ENCODE assay signal across 24 mouse cellular contexts in the genomic region with DNA sequence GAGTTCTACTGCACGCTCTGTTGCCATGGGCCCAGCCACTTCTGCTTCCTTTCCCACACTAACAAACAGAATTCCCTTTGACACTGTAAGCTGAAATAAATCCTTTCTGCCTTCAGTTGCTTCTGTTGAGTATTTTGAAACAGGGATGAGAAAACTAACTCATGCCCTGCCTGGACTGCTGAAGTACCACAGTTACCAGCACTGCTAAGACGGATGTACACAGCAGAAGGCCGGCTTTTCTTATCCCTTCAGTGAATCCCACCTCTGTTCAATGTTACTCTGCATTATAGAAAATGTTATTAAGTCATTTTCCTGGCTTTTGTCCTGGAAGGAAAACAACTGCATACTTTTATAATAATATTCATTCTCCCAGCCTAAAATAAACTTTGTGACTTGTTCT. TPM values are rescaled to one million over a fixed set of nuclear protein-coding genes. Genes with fewer than 3 reads are reported as not detected.
DNase-seq lines count a peak whose midpoint lies in the region; ATAC-seq and TF ChIP-seq lines count a peak whose summit lies in the region.
"Had no signal": no experiment of that assay in that cellular context is flagged by ENCODE, and none has a peak within 500 bp of the region (broad histone marks: within the 10 kb centered on the region; RNA-seq: fewer than 3 reads in every experiment).

No protein-coding gene starts in this region.

- no peak for TF ChIP-seq CTCF in hindbrain, postnatal 0 days (IDR thresholded peaks at IDR 0.05; ENCODE audit: low read depth)
- TF ChIP-seq CTCF in midbrain, postnatal 0 days (IDR thresholded peaks at IDR 0.05), result no peak

- H3K4me2 ChIP-seq in hindbrain, postnatal 0 days (ENCODE audit: low read depth, low read length), result no peak overlapping the region
- no peak overlapping the region for H3K4me2 ChIP-seq in hindbrain, embryonic 14.5 days (replicated peaks)
- no peak overlapping the region for H3K4me2 ChIP-seq in midbrain, postnatal 0 days (ENCODE audit: low read depth, low read length, poor library complexity, severe bottlenecking)
- no peak overlapping the region for H3K4me2 ChIP-seq in intestine, embryonic 16.5 days (ENCODE audit: low read depth, low read length)
- H3K4me2 ChIP-seq: heart, embryonic 13.5 days had no signal

- H3K4me3 ChIP-seq in hindbrain, postnatal 0 days (ENCODE audit: low read length), result no peak overlapping the region
- H3K4me3 ChIP-seq in hindbrain, embryonic 14.5 days (replicated peaks; ENCODE audit: low read length), result no peak overlapping the region
- H3K4me3 ChIP-seq in midbrain, postnatal 0 days (ENCODE audit: low read depth, low read length), result no peak overlapping the region
- no peak overlapping the region for H3K4me3 ChIP-seq in midbrain, embryonic 10.5 days
- H3K4me3 ChIP-seq in intestine, embryonic 16.5 days (ENCODE audit: low read length), result no peak overlapping the region
- H3K4me3 ChIP-seq: heart, adult 2 months; heart, embryonic 13.5 days had no signal

- H3K27me3 ChIP-seq in hindbrain, postnatal 0 days (ENCODE audit: insufficient read depth, low read length), result no peaks in the 10 kb centered on the region
- no peaks in the 10 kb centered on the region for H3K27me3 ChIP-seq in hindbrain, embryonic 14.5 days (ENCODE audit: control insufficient read depth, insufficient read depth, low read length)
- no peaks in the 10 kb centered on the region for H3K27me3 ChIP-seq in midbrain, postnatal 0 days (ENCODE audit: insufficient read depth, low read length)
- H3K27me3 ChIP-seq in midbrain, embryonic 10.5 days (ENCODE audit: low read depth, poor library complexity, severe bottlenecking), result no peaks in the 10 kb centered on the region
- no peaks in the 10 kb centered on the region for H3K27me3 ChIP-seq in intestine, embryonic 16.5 days (replicated peaks; ENCODE audit: control insufficient read depth, insufficient read depth, low read length)
- H3K27me3 ChIP-seq: heart, embryonic 13.5 days had no signal

- no peak for DNase-seq in hindbrain, postnatal 0 days (ENCODE audit: low spot score)
- no peak for DNase-seq in hindbrain, embryonic 14.5 days (ENCODE audit: low spot score)
- no peak for DNase-seq in midbrain, postnatal 0 days (ENCODE audit: low spot score)
- DNase-seq in midbrain, embryonic 10.5 days (ENCODE audit: low spot score), result no peak
- no peak for DNase-seq in lung, postnatal 25 days (ENCODE audit: low spot score)
- no peak for DNase-seq in adrenal gland, adult 18-20 months (ENCODE audit: low spot score in 2 of 2)
- DNase-seq: adrenal gland, postnatal 14 days; B cell, adult 2 months; cerebellum, adult 11-12 months; gastrocnemius, postnatal 36 days; heart, adult 2 months; kidney, adult 2 months; kidney, postnatal 36 days; layer of hippocampus, postnatal 36 days; liver; lung, adult 2 months; lung, postnatal 10 days; right cerebral cortex, postnatal 14 days; thymus, adult 18-20 months; thymus, postnatal 25 days had no signal

- 82% methylated on average over 3 of the region's 3 CpGs for WGBS in hindbrain, postnatal 0 days
- WGBS in hindbrain, embryonic 14.5 days, result 94% methylated on average over 3 of the region's 3 CpGs
- WGBS in midbrain, postnatal 0 days, result 83% methylated on average over 3 of the region's 3 CpGs
- 95% methylated on average over 3 of the region's 3 CpGs for WGBS in midbrain, embryonic 10.5 days
- WGBS in intestine, embryonic 16.5 days, result 75% methylated on average over 3 of the region's 3 CpGs

- no peak overlapping the region for H3K9ac ChIP-seq in hindbrain, postnatal 0 days (replicated peaks; ENCODE audit: low read length)
- H3K9ac ChIP-seq in hindbrain, embryonic 14.5 days, result no peak overlapping the region
- H3K9ac ChIP-seq in midbrain, postnatal 0 days (replicated peaks; ENCODE audit: low read length, poor library complexity, severe bottlenecking), result no peak overlapping the region
- H3K9ac ChIP-seq in intestine, embryonic 16.5 days (ENCODE audit: low read depth, low read length), result no peak overlapping the region
- H3K9ac ChIP-seq: heart, embryonic 13.5 days; liver, embryonic 14.5 days had no signal

- H3K9me3 ChIP-seq in hindbrain, postnatal 0 days (ENCODE audit: low read length), result no peaks in the 10 kb centered on the region
- H3K9me3 ChIP-seq in hindbrain, embryonic 14.5 days (ENCODE audit: control insufficient read depth, low read length), result no peaks in the 10 kb centered on the region
- H3K9me3 ChIP-seq in midbrain, postnatal 0 days (ENCODE audit: low read length), result no peaks in the 10 kb centered on the region
- H3K9me3 ChIP-seq in midbrain, embryonic 10.5 days (replicated peaks), result no peaks in the 10 kb centered on the region
- no peaks in the 10 kb centered on the region for H3K9me3 ChIP-seq in intestine, embryonic 16.5 days (ENCODE audit: control insufficient read depth, low read length)
- H3K9me3 ChIP-seq: heart, embryonic 13.5 days had no signal

- no peaks in the 10 kb centered on the region for H3K36me3 ChIP-seq in hindbrain, postnatal 0 days (ENCODE audit: insufficient read depth, low read length)
- no peaks in the 10 kb centered on the region for H3K36me3 ChIP-seq in hindbrain, embryonic 14.5 days (replicated peaks; ENCODE audit: control insufficient read depth, insufficient read depth)
- H3K36me3 ChIP-seq in midbrain, postnatal 0 days (ENCODE audit: insufficient read depth, low read length), result no peaks in the 10 kb centered on the region
- H3K36me3 ChIP-seq in midbrain, embryonic 10.5 days, result no peaks in the 10 kb centered on the region; the same call in 1 of the 2 replicates
- H3K36me3 ChIP-seq in intestine, embryonic 16.5 days (ENCODE audit: control insufficient read depth, insufficient read depth, low read length), result no peaks in the 10 kb centered on the region
- H3K36me3 ChIP-seq: heart, embryonic 13.5 days had no signal

- H3K27ac ChIP-seq in hindbrain, postnatal 0 days, result peak overlapping the region; percentile 36; the same call in 1 of the 2 replicates
- no peak overlapping the region for H3K27ac ChIP-seq in hindbrain, embryonic 14.5 days
- H3K27ac ChIP-seq in midbrain, postnatal 0 days (ENCODE audit: low read depth, low read length), result 0 out of 2 replicates have a peak overlapping the region, but pooled peaks have one; percentile 1
- no peak overlapping the region for H3K27ac ChIP-seq in midbrain, embryonic 10.5 days (replicated peaks)
- peak overlapping the region; percentile 26; the same call in 1 of the 2 replicates for H3K27ac ChIP-seq in intestine, embryonic 16.5 days (ENCODE audit: low read length)
- H3K27ac ChIP-seq: heart, adult 2 months; heart, embryonic 13.5 days; liver, embryonic 14.5 days had no signal

- ATAC-seq in hindbrain, postnatal 0 days, result peak; percentile 16; the same call in 1 of the 2 replicates
- ATAC-seq in hindbrain, embryonic 14.5 days (ENCODE audit: low FRiP score), result no peak
- 0 out of 2 replicates have a peak, but pooled peaks have one; percentile 19 for ATAC-seq in midbrain, postnatal 0 days (ENCODE audit: low FRiP score)
- peak; percentile 72 for ATAC-seq in intestine, embryonic 16.5 days
- ATAC-seq: forebrain, embryonic 14.5 days had no signal

- H3K4me1 ChIP-seq in hindbrain, postnatal 0 days (ENCODE audit: insufficient read depth, low read length), result 0 out of 2 replicates have a peak, but pooled peaks cover 5% of the 10 kb centered on the region
- H3K4me1 ChIP-seq in hindbrain, embryonic 14.5 days (replicated peaks; ENCODE audit: control insufficient read depth, insufficient read depth, low read length), result no peaks in the 10 kb centered on the region
- H3K4me1 ChIP-seq in midbrain, postnatal 0 days (ENCODE audit: insufficient read depth, low read length), result no peaks in the 10 kb centered on the region
- peaks cover 8% of the 10 kb centered on the region; the same call in 1 of the 2 replicates for H3K4me1 ChIP-seq in midbrain, embryonic 10.5 days
- H3K4me1 ChIP-seq in intestine, embryonic 16.5 days (ENCODE audit: control insufficient read depth, insufficient read depth, low read length), result 0 out of 2 replicates have a peak, but pooled peaks cover 5% of the 10 kb centered on the region

RNA-seq across cellular contexts. Expression of gene Cpe, which starts 45.7 kb away (rescaled TPM):
- 614 and 704 TPM in 2 replicates for total RNA-seq in hindbrain, postnatal 0 days (2014; rRNA removed)
- polyA plus RNA-seq in hindbrain, postnatal 0 days (2015; fragmentation: Nextera tagmentation; extraction: Ambion mirVana), result 1,088 and 1,129 TPM in 2 replicates
- polyA plus RNA-seq in hindbrain, embryonic 14.5 days (2014; fragmentation: Nextera tagmentation; extraction: Ambion mirVana), result 752 and 837 TPM in 2 replicates
- total RNA-seq in midbrain, postnatal 0 days (2014; rRNA removed), result 974 and 976 TPM in 2 replicates
- polyA plus RNA-seq in midbrain, postnatal 0 days (2015; fragmentation: Nextera tagmentation; extraction: Ambion mirVana), result 1,518 and 1,519 TPM in 2 replicates
- 163 and 215 TPM in 2 replicates for polyA plus RNA-seq in midbrain, embryonic 10.5 days (2016; fragmentation: Nextera tagmentation; extraction: Ambion mirVana)
- polyA plus RNA-seq in intestine, embryonic 16.5 days (2015; fragmentation: Nextera tagmentation; extraction: Ambion mirVana), result 149 and 153 TPM in 2 replicates
- 100 to 1,000 TPM; 765 to 787 TPM for total RNA-seq in adrenal gland, adult 18-20 months (2021)

Comparison
In these comparisons a context has a peak if more than half of its experiments do, and no peak if none do; other contexts are left out.
1. H3K27ac ChIP-seq: peak in hindbrain, postnatal 0 days (single experiment), midbrain, postnatal 0 days (single experiment) and intestine, embryonic 16.5 days (single experiment); none in hindbrain, embryonic 14.5 days (single experiment) and midbrain, embryonic 10.5 days (single experiment).